In the genomic region with DNA sequence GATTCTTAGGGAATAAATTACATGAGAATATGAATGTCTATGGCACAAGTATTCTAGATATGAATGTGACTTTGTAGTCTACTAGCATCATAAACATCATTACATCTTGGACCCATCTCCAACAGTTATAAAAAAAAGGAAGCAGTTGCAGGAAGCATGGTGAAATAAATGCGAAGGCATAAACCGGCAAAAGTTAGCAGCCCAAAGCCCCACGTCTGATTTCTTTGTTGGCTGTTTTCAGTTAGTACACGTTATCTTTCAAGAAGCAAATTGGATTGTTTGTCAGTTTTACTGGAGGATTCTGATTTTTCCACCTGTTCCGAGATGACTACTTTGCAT, we compare ENCODE assay signal across 21 mouse cellular contexts.
DNase-seq lines count a peak whose midpoint lies in the region; ATAC-seq lines count a peak whose summit lies in the region.
"Had no signal": no experiment of that assay in that cellular context is flagged by ENCODE, and none has a peak within 500 bp of the region (broad histone marks: within the 10 kb centered on the region; RNA-seq: fewer than 3 reads in every experiment).

No protein-coding gene starts in this region.

- no peak for DNase-seq in frontal cortex, adult 2 months (ENCODE audit: extremely low spot score in 1 of 2, low spot score in 1 of 2)
- no peak for DNase-seq in heart, adult 18-20 months
- no peak for DNase-seq in right cerebral cortex, postnatal 25 days
- DNase-seq: adrenal gland, adult 8-10 months; adrenal gland, postnatal 14 days; adrenal gland, postnatal 36 days; B cell, adult 2 months; cerebellum, adult 11-12 months; cerebellum, adult 2 months; cerebellum, adult 9-10 months; cerebellum, postnatal 10 days; cerebellum, postnatal 25 days; embryo, embryonic 11 days had no signal

- 0 out of 2 replicates have a peak, but pooled peaks have one; percentile 21 for ATAC-seq in frontal cortex, adult (ENCODE audit: low TSS enrichment)
- 0 out of 2 replicates have a peak, but pooled peaks have one; percentile 39 for ATAC-seq in common myeloid progenitor, adult 5-6 weeks (replicated peaks; ENCODE audit: low read depth, poor library complexity, severe bottlenecking)
- ATAC-seq in megakaryocyte, adult 5-6 weeks (ENCODE audit: poor library complexity, severe bottlenecking): peak; percentile 66; the same call in 1 of the 2 replicates
- ATAC-seq: activated CD4-positive, CD25-positive, alpha-beta regulatory T cell, adult 4 months; CD4-positive, CD25-positive, alpha-beta regulatory T cell, adult 4 months; forebrain, embryonic 14.5 days; forebrain, embryonic 16.5 days; Patski had no signal
